Mouse (Mus musculus) CH12.LX (cell line): Measurements from ENCODE around the gene Rab5if.

Source experiments
- CTCF ChIP-seq, 2 experiments: IDR thresholded peaks in 1 of 2; conservative IDR thresholded peaks in 1 of 2; 2 replicates each; pipeline ENCODE4 v1.5.1; 2011 to 2012; ENCODE audit warnings: low read depth in 2 of 2, low read length in 2 of 2, improper control_type of control experiment in 1 of 2, inconsistent platforms in 1 of 2, mild to moderate bottlenecking in 1 of 2, moderate library complexity in 1 of 2
- E2F4 ChIP-seq: IDR thresholded peaks from 2 replicates; pipeline ENCODE4 v1.6.1; 2011; ENCODE audit warnings: low read depth, low read length, improper control_type of control experiment; ENCODE audit not compliant: insufficient replicate concordance
- EP300 ChIP-seq: IDR thresholded peaks from 2 replicates; pipeline ENCODE4 v1.6.1; 2011; ENCODE audit warnings: low read length, improper control_type of control experiment
- HCFC1 ChIP-seq: IDR thresholded peaks from 2 replicates; pipeline ENCODE4 v1.6.1; 2012; ENCODE audit warnings: low read depth, mild to moderate bottlenecking, inconsistent platforms, low read length, improper control_type of control experiment
- POLR2A ChIP-seq: IDR thresholded peaks from 2 replicates; pipeline ENCODE4 v1.6.1; 2011; ENCODE audit warnings: low read depth, mild to moderate bottlenecking, improper control_type of control experiment, low read length
- TCF12 ChIP-seq: IDR thresholded peaks from 2 replicates; pipeline ENCODE4 v1.6.1; 2014; ENCODE audit warnings: low read depth, mild to moderate bottlenecking, inconsistent platforms, low read length, improper control_type of control experiment
- ZKSCAN1 ChIP-seq: IDR thresholded peaks from 2 replicates; pipeline ENCODE4 v1.6.1; 2012; ENCODE audit warnings: low read depth, inconsistent platforms, low read length, improper control_type of control experiment, borderline replicate concordance
- ZNF384 ChIP-seq: IDR thresholded peaks from 2 replicates; pipeline ENCODE4 v1.6.1; 2012; ENCODE audit warnings: low read depth, low read length, improper control_type of control experiment, inconsistent platforms

- TF ChIP-seq POLR2A = no peak
- no peak for TF ChIP-seq EP300
- TF ChIP-seq ZNF384 = no peak
- TF ChIP-seq HCFC1 = no peak
- no peak for TF ChIP-seq CTCF (conservative IDR thresholded peaks at IDR 0.05 in 1 of 2, IDR thresholded peaks at IDR 0.05 in 1 of 2; ENCODE audit: low read depth in 2 of 2, low read length in 2 of 2)
- no peak for TF ChIP-seq TCF12
- TF ChIP-seq E2F4 = no peak
- no peak for TF ChIP-seq ZKSCAN1
Observed at GRCm38 (mm10) chr2:156892821-156893220, 29.9 kb downstream of the Rab5if start.
